Mouse (Mus musculus) C2C12 (cell line): ENCODE measurements around the gene Adra1d. TPM values are rescaled to one million over a fixed set of nuclear protein-coding genes. Genes with fewer than 3 reads are reported as not detected.

Experiments
- H3K27me3 ChIP-seq: one replicate; pipeline ENCODE4 v1.6.1; 2011; ENCODE audit not compliant: control insufficient read depth, insufficient read depth, insufficient read length
- H3K36me3 ChIP-seq: one replicate; pipeline ENCODE4 v1.6.1; 2011; ENCODE audit not compliant: control insufficient read depth, insufficient read depth
- H3K4me3 ChIP-seq: one replicate; pipeline ENCODE4 v1.5.1; 2011; ENCODE audit warnings: mild to moderate bottlenecking, control low read depth; ENCODE audit not compliant: poor library complexity, insufficient read depth, severe bottlenecking
- H3K79me2 ChIP-seq: one replicate; pipeline ENCODE4 v1.6.1; 2011; ENCODE audit not compliant: control insufficient read depth, insufficient read depth
- H3K79me3 ChIP-seq: one replicate; pipeline ENCODE4 v1.6.1; 2011; ENCODE audit warnings: low read depth, control low read depth
- H3ac ChIP-seq: one replicate; pipeline ENCODE3; 2011; ENCODE audit warnings: low read depth; ENCODE audit not compliant: control insufficient read depth, insufficient read length
- CEBPB ChIP-seq: IDR thresholded peaks from one replicate; pipeline ENCODE4 v1.6.1; 2011; ENCODE audit warnings: low read depth, mild to moderate bottlenecking, control low read depth, moderate library complexity
- CTCF ChIP-seq: IDR thresholded peaks from one replicate; pipeline ENCODE4 v1.5.1; 2011; ENCODE audit not compliant: control insufficient read depth, insufficient read depth, insufficient read length
- FOSL1 ChIP-seq: IDR thresholded peaks from one replicate; pipeline ENCODE4 v1.8.0; 2011; ENCODE audit warnings: mild to moderate bottlenecking, low read length; ENCODE audit not compliant: poor library complexity, insufficient read depth, severe bottlenecking
- MAX ChIP-seq: IDR thresholded peaks from one replicate; pipeline ENCODE4 v1.6.1; 2011; ENCODE audit warnings: mild to moderate bottlenecking, control low read depth
- MYOD1 ChIP-seq: IDR thresholded peaks from one replicate; pipeline ENCODE4 v1.6.1; 2011; ENCODE audit warnings: low read depth; ENCODE audit not compliant: control insufficient read depth, insufficient read length
- MYOG ChIP-seq: IDR thresholded peaks from one replicate; pipeline ENCODE4 v1.6.1; 2011; ENCODE audit not compliant: control insufficient read depth, insufficient read length; ENCODE audit errors: extremely low read depth
- USF1 ChIP-seq: IDR thresholded peaks from one replicate; pipeline ENCODE4 v1.6.1; 2011; ENCODE audit warnings: low read depth, mild to moderate bottlenecking, control low read depth, moderate library complexity
- polyA plus RNA-seq: library from polyadenylated mRNA; unstranded; fragments of >200 nt; fragmentation: generic; extraction: Trizol; gene quantifications from one replicate; pipeline ENCODE4 v1.2.1, GENCODE M21; 2012; ENCODE audit warnings: missing spikeins

Adra1d gene
- polyA plus RNA-seq, 1 experiment: 1.7 TPM

DNA sequence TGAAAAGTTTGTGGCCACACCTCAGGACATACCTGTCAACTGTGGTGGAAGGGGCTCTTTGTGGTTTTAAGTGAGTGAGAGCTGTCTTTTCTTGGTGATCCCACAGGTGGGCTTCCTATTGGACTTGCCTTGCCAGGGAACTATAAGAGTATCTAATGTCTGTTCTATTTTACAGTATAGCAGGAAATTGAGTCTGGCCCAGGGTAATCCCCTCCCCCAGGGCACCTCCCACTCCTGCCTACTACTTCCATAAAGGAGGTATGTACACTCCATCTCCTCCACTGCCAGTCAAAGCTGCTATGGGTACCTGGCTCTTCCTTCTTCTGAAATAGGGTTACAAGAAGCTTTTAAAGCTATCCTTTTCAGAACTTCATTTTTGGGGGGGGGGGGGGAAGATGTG lies 56.7 kb downstream of the Adra1d start:
- no peaks in the 10 kb centered on the region for H3K36me3 ChIP-seq
- TF ChIP-seq CEBPB (no peak), FOSL1 (no peak), MAX (no peak), CTCF (no peak), MYOG (no peak), MYOD1 (no peak), USF1 (no peak)

GRCm38 (mm10) chr2:131502561-131502960 lies 59.5 kb downstream of the Adra1d start:
- TF ChIP-seq MAX: no peak
- TF ChIP-seq USF1: no peak
- no peak for TF ChIP-seq CEBPB
- no peak for TF ChIP-seq MYOG
- TF ChIP-seq CTCF: no peak
- no peak for TF ChIP-seq MYOD1
- TF ChIP-seq FOSL1: no peak
- H3K79me3 ChIP-seq: peaks cover 11% of the 10 kb centered on the region
- H3K79me2 ChIP-seq: peaks cover 56% of the 10 kb centered on the region
- H3K4me3 ChIP-seq: no peak overlapping the region
- H3K36me3 ChIP-seq: no peaks in the 10 kb centered on the region
- no peak overlapping the region for H3ac ChIP-seq
- H3K27me3 ChIP-seq: no peaks in the 10 kb centered on the region

More for the DNA sequence above, 56.7 kb downstream of the Adra1d start:
- no peak overlapping the region for H3ac ChIP-seq
- peaks cover 40% of the 10 kb centered on the region for H3K79me2 ChIP-seq
- H3K4me3 ChIP-seq: no peak overlapping the region
- no peaks in the 10 kb centered on the region for H3K27me3 ChIP-seq
- H3K79me3 ChIP-seq: peaks cover 9% of the 10 kb centered on the region

- Histone ChIP-seq H3K79me2 (peaks cover 62% of the 10 kb centered on the region), H3K4me3 (no peak overlapping the region), H3ac (no peak overlapping the region), H3K79me3 (peaks cover 13% of the 10 kb centered on the region), H3K27me3 (no peaks in the 10 kb centered on the region), H3K36me3 (no peaks in the 10 kb centered on the region)
- no peak for TF ChIP-seq FOSL1
- no peak for TF ChIP-seq MYOD1
- TF ChIP-seq MAX: no peak
- TF ChIP-seq CTCF: no peak
- TF ChIP-seq CEBPB: no peak
- no peak for TF ChIP-seq MYOG
- no peak for TF ChIP-seq USF1
These were observed 60.2 kb downstream of the Adra1d start for GRCm38 (mm10) chr2:131501886-131502285.

DNA sequence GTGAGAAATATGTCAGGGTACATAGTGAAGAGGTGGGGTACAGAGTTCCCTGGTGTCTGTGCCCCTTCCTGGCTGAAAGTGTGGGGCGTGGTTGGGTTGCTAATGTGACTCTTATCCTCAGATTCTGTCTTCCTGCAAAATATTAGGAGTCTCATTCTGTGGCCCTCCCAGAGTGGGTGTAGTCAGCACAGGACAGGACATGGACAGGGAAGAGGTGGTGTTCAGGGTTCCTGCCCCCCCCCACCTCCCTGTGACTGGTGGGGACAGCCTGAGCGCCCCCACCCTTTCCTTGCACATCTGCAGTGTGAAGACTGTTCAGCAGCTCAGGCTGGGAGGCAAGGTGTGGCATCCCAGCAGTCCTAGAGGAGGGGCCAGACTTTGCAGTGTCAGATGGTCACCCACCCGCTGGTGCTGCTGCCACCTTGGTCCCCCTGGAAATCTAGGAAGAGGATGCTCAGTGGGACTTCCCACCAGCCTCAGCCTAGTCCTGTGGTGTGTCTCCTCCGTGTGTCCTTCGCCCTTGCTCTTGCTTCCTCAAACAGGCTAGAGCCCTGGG lies 62.7 kb downstream of the Adra1d start:
- TF ChIP-seq CEBPB (no peak), MYOD1 (no peak), MAX (no peak), FOSL1 (no peak), MYOG (no peak), CTCF (no peak), USF1 (no peak)
- no peak overlapping the region for H3K4me3 ChIP-seq
- H3K36me3 ChIP-seq: no peaks in the 10 kb centered on the region
- H3K27me3 ChIP-seq: no peaks in the 10 kb centered on the region
- H3K79me2 ChIP-seq: peaks cover 73% of the 10 kb centered on the region
- H3K79me3 ChIP-seq: peaks cover 12% of the 10 kb centered on the region
- no peak overlapping the region for H3ac ChIP-seq

GRCm38 (mm10) chr2:131498219-131498618 lies 63.9 kb downstream of the Adra1d start:
- Histone ChIP-seq H3K4me3 (no peak overlapping the region), H3K36me3 (no peaks in the 10 kb centered on the region), H3K79me3 (peaks cover 11% of the 10 kb centered on the region), H3ac (no peak overlapping the region), H3K27me3 (no peaks in the 10 kb centered on the region), H3K79me2 (peaks cover 84% of the 10 kb centered on the region)
- TF ChIP-seq USF1 (no peak), CTCF (no peak), MYOD1 (no peak), MYOG (no peak), MAX (no peak), FOSL1 (no peak), CEBPB (no peak)

- H3K79me2 ChIP-seq: peaks cover 92% of the 10 kb centered on the region
- no peak overlapping the region for H3K4me3 ChIP-seq
- TF ChIP-seq CEBPB (no peak), MYOG (no peak), MAX (no peak), USF1 (no peak), MYOD1 (no peak), CTCF (no peak), FOSL1 (no peak)
- H3K36me3 ChIP-seq: no peaks in the 10 kb centered on the region
- H3K79me3 ChIP-seq: peaks cover 11% of the 10 kb centered on the region
- no peaks in the 10 kb centered on the region for H3K27me3 ChIP-seq
- H3ac ChIP-seq: no peak overlapping the region
These were observed 64.7 kb downstream of the Adra1d start for GRCm38 (mm10) chr2:131497224-131497856.
